Mouse (Mus musculus): ENCODE data around the gene Cmtm2b.

Gene Cmtm2b

GRCm38 (mm10) chr8:104342426-104342825 lies 20.4 kb downstream of the Cmtm2b start:
- DNase-seq (ENCODE audit: low read depth, low spot score) = no peak

DNA sequence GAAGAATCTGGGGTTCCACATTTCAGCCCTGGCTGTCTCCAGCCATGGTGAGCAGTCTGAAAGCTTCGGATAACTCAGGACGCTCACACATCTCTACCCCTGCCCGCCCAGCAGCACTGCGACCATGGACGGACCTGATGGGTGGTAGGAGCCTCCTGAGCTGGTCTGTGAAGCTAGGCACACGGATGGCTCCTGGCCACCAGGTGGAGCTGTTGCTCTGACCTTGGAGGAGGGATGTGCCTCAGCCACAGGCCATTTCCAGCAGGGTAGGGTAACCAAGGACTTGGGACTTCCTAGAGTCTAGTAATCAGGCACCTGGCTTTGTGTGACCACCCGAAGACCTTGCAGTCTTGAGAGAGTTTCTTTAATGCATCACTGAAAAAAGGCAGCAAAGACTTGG lies 21.9 kb downstream of the Cmtm2b start:
- DNase-seq (ENCODE audit: low read depth, low spot score) = peak; percentile 80

- DNase-seq (ENCODE audit: low read depth, low spot score) = no peak
Measured at GRCm38 (mm10) chr8:104344622-104345021, 22.6 kb downstream of the Cmtm2b start.

DNA sequence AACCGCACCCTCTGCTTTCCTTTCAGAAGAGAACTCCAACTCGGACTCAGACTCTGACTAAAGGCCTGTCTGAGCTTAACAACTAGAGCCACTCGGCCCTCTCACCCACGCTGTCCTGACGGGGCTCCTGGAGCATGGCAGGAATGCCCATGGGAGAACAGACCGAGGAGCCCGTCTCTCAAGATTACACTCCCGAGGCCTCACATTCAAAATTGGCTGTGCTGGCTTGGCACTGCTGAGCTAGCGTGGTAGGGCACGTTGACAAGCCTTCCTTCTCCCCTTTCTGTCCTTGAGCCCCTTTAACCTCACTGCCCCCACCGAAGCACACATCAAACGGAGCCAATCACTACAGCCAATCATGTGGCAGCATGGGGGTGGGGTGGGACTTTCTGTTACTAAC lies 24.7 kb downstream of the Cmtm2b start:
- no peak for DNase-seq (ENCODE audit: low read depth, low spot score)

GRCm38 (mm10) chr8:104348971-104349370 lies 26.9 kb downstream of the Cmtm2b start:
- no peak for DNase-seq (ENCODE audit: low read depth, low spot score)

- no peak for DNase-seq (ENCODE audit: low read depth, low spot score)
Measured at GRCm38 (mm10) chr8:104350047-104350446, 28.0 kb downstream of the Cmtm2b start.

DNA sequence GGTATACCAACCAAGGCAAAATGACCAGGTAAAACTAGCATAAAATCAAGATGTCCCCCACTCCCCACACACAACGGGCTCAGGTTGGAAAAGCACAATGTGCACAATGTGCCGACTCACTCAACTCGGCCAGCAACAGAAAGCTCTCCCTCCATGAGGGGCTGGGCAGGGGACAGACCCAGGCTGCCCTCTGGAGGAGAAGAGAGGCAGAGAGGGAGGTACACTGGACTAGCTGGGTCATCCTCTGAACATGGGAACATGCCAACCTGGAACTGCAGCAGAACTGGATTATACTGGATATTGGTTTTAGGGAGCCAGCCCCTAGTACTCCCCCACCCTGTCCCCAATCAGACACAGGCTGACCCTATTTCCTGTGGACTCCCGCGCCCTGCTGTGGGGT lies 31.2 kb downstream of the Cmtm2b start:
- DNase-seq (ENCODE audit: low read depth, low spot score) = no peak

GRCm38 (mm10) chr8:104354504-104354903 lies 32.5 kb downstream of the Cmtm2b start:
- no peak for DNase-seq (ENCODE audit: low read depth, low spot score)

DNA sequence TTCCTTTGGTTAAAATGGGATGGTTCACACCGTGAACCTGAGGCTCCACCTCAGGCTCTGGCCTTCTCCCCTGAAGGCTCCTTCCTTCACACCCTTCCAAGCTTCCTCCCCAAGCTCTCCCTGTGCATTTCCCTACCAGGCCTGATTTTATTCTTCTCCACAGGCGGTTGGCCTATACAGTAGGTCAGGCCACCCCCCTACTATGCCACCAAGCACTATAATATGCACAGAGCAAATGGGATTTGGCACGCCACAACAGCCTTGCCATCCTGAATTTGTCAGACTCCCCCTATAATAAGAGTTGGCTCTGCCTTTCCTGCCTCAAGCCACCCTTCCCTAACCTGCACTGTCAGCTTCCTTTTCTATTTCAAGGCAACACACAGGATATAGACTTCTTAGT lies 36.6 kb downstream of the Cmtm2b start:
- no peak for DNase-seq (ENCODE audit: low read depth, low spot score)

GRCm38 (mm10) chr8:104359778-104360456 lies 37.9 kb downstream of the Cmtm2b start:
- DNase-seq (ENCODE audit: low read depth, low spot score) = no peak

DNA sequence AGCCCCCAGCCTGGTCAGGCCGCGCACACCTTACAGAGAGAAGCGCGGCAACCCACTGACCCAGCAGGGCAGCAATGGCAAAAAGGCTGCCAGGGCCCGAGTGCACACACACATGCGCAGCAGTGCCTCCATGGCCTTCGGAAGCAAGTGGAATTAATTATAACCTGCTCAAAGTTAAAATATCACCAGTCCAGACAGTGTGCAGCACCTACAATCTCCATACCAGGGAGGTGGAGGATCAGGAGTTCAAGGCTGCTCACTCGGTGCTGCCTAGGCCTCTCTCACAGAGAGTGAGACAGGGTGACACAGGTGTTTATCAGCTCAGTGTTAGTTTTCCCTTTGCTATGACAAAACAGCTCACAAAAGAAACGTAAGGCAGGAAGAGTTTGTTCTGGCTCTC lies 43.7 kb downstream of the Cmtm2b start:
- no peak for DNase-seq (ENCODE audit: low read depth, low spot score)

DNA sequence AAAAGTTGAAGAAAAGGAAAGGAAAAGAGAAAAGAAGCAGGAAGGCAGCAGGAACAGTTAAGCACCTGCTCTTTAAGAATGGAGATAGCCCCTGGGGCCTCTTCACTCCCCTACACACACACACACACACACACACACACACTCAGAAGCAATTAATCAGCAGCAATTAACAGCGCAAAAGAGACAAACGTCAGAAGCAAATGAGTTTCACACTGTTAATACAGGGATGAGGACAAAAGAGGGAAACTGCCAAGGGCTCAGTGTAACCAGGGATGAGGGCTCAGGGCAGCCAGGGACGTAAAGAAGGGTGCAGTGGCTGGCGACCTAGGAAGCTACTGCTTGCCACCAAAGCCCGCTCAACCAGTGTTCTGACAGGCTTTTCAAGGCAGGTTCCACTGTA lies 45.4 kb downstream of the Cmtm2b start:
- DNase-seq (ENCODE audit: low read depth, low spot score) = no peak

- DNase-seq (ENCODE audit: low read depth, low spot score) = no peak
Measured at GRCm38 (mm10) chr8:104369591-104369990, 47.6 kb downstream of the Cmtm2b start.

DNA sequence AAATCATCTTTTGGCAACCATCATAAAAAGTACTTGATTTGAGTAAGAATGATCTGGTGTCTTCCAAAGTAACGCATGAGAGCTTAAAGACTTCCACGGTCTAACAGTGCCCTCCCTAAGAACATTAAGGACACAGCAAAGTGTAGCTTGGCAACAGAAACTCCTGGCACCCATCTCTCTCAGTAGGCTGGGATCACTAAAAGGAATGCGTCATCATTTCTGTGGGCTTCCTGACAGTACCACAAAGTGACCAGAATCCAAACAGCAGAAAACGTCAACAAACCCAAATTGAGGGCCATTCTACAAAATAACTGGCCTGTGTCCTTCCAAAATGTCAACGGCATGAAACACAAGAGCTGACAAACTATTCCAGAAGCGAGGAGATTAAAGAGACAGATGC lies 48.0 kb downstream of the Cmtm2b start:
- DNase-seq (ENCODE audit: low read depth, low spot score) = no peak

- no peak for DNase-seq (ENCODE audit: low read depth, low spot score)
Measured at GRCm38 (mm10) chr8:104371121-104371520, 49.1 kb downstream of the Cmtm2b start.

- no peak for DNase-seq (ENCODE audit: low read depth, low spot score)
Measured at GRCm38 (mm10) chr8:104373779-104374178, 51.7 kb downstream of the Cmtm2b start.

DNA sequence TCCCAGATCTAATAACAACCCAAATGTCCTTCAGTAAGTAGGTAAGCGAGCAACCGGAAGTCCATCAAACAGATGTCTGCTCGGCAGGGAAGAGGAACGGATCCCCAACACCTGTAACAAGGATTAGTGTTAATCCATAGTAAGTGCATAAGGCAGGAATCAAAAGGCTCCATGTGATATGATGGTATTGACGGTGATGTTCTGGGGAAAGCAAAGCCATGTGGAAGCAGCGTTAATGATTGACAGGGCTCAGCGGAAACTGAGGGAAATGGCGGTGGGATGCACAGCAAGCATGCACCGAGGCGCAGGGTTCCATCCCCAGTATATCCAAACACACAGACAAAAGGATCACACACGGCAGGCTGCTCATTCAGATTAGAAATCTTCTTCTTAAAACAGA lies 52.2 kb downstream of the Cmtm2b start:
- DNase-seq (ENCODE audit: low read depth, low spot score) = no peak

DNA sequence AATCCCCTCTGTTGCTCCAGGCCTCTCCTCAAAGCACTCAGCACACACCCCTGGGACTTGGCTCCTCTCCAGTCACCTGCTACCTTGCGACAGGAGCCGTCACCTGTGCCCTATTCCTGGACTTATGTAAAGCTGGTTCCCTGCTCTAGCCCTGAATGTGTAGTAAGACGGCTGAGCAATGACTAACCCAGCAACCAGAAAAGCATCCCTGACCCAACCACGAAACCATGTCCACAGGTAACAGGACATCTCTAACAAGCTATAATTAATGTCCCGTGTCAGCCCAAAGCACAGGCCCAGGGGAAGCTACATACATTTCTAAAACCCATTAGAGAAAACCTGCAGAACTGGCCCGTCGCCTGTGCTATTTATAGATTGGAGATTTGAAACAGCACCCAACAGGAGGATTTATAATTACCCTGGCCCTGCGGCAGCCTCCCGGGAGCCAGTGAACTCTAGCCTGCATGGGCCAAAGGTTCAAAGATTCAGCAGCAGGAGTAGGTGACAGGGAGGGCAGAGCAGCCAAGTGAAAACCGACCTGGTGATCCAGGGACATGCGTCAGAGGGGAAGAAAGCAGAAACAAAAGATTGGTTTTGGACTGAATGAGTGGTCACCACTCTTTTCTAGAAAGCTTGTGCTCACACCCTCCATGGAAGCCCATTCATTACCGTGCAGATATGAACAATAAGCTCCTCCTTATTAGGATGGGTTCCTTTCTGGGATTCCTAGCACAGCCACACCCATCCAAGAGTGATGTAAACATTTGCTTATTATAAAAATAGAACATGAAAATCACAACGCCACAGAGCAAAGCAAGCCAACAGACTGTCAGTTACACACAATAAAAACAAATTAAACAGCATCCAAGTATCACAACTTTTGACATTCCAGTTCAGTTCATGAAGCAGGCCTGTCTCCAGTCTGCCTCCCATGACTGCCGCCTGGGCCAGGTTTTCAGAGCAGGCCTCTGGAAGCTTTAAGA lies 53.1 kb downstream of the Cmtm2b start:
- DNase-seq (ENCODE audit: low read depth, low spot score) = no peak

GRCm38 (mm10) chr8:104375959-104376358 lies 53.9 kb downstream of the Cmtm2b start:
- no peak for DNase-seq (ENCODE audit: low read depth, low spot score)

- no peak for DNase-seq (ENCODE audit: low read depth, low spot score)
Measured at GRCm38 (mm10) chr8:104376669-104377068, 54.6 kb downstream of the Cmtm2b start.

DNA sequence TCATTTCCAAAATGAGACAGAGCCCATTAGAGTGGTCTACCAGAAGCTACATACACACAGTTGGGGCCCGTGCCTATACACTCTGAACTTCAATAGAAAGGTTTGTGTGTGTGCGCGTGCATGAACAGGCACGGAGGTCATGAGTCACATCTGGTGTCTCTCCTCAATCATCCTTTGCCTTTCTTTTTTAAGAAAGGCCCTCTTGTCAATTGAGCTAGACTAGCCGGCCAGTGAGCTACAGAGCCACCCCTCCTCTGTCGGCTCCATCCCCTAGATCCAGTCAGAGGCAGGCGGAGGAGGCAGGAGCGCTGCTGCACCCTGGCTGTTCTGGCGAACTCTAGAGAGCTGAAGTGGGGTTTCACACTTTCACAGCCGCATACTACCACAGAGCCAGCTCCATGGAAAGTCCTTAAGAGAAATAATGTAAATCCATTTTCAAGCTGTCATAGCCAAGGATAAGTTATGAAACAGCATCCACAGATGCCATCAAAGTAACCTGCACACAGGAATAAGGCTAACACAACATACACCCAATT lies 57.3 kb downstream of the Cmtm2b start:
- no peak for DNase-seq (ENCODE audit: low read depth, low spot score)

DNA sequence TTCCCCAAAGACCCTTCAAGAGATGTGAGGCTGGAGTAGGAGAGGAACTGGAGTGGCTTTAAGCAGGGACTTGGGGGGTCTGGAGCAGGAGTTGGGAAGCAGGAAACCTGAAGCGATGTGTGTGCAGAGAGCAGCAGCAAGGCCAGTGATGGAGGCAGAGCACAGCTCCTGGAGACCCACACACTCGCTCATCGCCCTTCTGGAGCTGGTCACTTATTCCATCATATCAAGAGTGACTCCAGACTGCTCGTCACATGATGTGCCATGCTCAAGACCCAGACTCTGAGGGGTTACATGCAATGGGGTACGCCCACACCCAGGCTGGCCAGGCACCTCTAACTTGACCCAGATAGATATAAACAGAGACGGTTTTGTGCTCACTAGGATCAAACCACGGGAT lies 58.2 kb downstream of the Cmtm2b start:
- DNase-seq (ENCODE audit: low read depth, low spot score) = no peak

All from retina, postnatal 7 days (tissue).